Mouse (Mus musculus): Measurements from ENCODE around the gene Tbc1d20.

The Tbc1d20 gene

GRCm38 (mm10) chr2:152361193-152361592 is 67.6 kb downstream of the Tbc1d20 start:
- no peak for DNase-seq
